Mouse (Mus musculus) ovary, adult 2 months (tissue): ENCODE data around the gene Fbxw20. TPM values are rescaled to one million over a fixed set of nuclear protein-coding genes. Genes with fewer than 3 reads are reported as not detected.

Source experiments
- polyA plus RNA-seq: library from polyadenylated mRNA; depleted of rRNA; stranded (reverse); fragments of >200 nt; gene quantifications from 2 replicates; pipeline ENCODE4 v1.2.3, GENCODE M21; 2012; rRNA removed

Gene Fbxw20
- 0.55 and 1.0 TPM in 2 replicates for polyA plus RNA-seq

DNA sequence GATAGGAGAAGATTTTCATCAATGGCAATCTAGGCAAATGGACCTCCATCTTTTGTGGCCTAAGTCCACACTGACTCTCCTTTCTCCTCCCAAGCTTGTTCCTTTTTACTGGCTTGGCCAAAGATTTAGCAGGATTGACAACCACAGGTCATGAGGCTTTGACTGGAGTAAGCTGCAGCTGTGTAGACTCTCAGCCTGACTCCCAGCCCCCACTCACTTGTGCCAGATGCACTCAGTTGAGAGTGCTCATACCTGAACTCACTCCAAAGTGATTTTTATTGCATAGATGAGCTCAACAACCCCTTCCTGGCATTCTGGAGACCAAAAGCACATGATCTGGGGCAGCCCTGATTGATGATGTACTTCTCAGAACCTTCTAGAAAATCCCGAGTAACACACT, at the start of gene Fbxw20:
Fbxw20 (minus strand) TSS at position 101 of the 400 bp plus-strand sequence.

DNA sequence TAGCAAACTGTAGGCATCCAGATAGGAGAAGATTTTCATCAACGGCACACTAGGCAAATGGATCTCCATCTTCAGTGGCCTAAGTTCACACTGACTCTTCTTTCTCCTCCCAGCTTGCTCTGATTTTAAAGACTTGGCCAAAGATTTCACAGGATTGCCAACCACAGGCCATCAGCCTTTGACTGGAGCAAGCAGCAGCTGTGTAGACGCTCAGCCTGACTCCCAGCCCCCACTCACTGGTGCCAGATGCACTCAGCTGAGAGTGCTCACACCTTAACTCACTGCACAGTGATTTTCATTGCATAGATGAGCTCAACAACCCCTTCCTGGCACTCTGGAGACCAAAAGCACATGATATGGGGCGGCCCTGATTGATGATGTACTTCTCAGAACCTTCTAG, 38.7 kb downstream of the Fbxw20 start, which contains the start of gene Fbxw13:
Fbxw13 (minus strand) TSS at position 101 of the 400 bp plus-strand sequence.

Other genes with a start within 250 kb of the Fbxw20 start
- 0.68 and 1.5 TPM in 2 replicates for gene Ucn2, start 248.7 kb downstream of the Fbxw20 start, polyA plus RNA-seq
- gene Pfkfb4, start 243.0 kb downstream of the Fbxw20 start, polyA plus RNA-seq, result 35.3 and 35.8 TPM in 2 replicates
- gene Shisa5, start 196.2 kb downstream of the Fbxw20 start, polyA plus RNA-seq, result 577 and 1,079 TPM in 2 replicates
- 128 and 138 TPM in 2 replicates for gene Trex1, start 175.0 kb downstream of the Fbxw20 start, polyA plus RNA-seq
- gene Atrip, start 160.6 kb downstream of the Fbxw20 start, polyA plus RNA-seq, result 43.3 and 45.4 TPM in 2 replicates
- gene Ccdc51, start 152.3 kb downstream of the Fbxw20 start, polyA plus RNA-seq, result 8.3 and 9.5 TPM in 2 replicates
- gene Tma7, start 152.2 kb downstream of the Fbxw20 start, polyA plus RNA-seq, result 5.8 and 7.3 TPM in 2 replicates
- gene Plxnb1, start 139.4 kb downstream of the Fbxw20 start, polyA plus RNA-seq, result 72.4 and 89.8 TPM in 2 replicates
- 2.7 and 3.6 TPM in 2 replicates for gene Fbxw21, start 72.7 kb downstream of the Fbxw20 start, polyA plus RNA-seq
- gene Fbxw13, start 38.8 kb downstream of the Fbxw20 start, polyA plus RNA-seq, result 0.75 and 0.92 TPM in 2 replicates
- 2.8 and 3.0 TPM in 2 replicates for gene Fbxw14, start 52.9 kb upstream of the Fbxw20 start, polyA plus RNA-seq
- 2.0 and 3.2 TPM in 2 replicates for gene Fbxw28, start 104.9 kb upstream of the Fbxw20 start, polyA plus RNA-seq
- gene Fbxw22, start 169.5 kb upstream of the Fbxw20 start, polyA plus RNA-seq, result 1.0 and 1.1 TPM in 2 replicates
- 2.0 TPM in 2 replicates for gene Fbxw16, start 214.4 kb upstream of the Fbxw20 start, polyA plus RNA-seq